Mouse (Mus musculus): ENCODE measurements around the gene Gm5936.
"Not testable (repeated sequence)": the region's sequence is repeated elsewhere in the genome, so short reads cannot be mapped to it uniquely, and the experiment has no call there.

Gm5936 gene

DNA sequence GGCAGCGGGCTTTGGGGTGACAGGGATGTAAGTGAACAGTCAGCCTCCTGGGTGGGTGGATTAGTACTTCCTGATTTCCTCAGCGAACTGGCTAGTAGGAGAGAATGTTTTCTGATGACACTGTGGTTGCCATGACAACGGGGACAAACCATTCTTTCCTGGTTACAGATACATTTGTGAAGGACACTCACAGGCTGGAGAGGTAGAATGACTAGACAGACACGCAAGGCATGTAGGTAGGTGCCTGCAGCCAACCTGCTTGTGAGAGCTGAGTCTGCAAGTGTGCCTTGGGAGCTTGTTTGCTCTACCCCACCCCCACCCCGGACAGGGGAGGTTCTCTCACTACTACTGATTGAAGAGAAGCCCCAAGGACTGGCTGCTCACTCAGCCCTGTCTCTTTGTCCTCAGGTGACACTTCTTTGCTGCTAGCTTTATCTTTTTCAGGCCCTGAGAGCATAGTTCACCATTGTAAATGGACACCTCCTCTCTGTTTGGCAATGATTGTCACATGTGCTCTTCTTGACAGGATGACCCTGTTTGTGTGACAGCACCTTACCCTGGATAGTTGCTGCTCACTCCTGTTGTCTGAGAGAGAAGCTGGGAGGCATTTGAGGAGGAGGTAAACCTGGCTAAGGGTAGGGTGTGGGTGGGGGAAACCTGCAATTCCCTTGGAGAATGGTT, at the start of gene Gm5936:
Gene Gm5936, plus strand, starts transcription at position 355 of the 681 bp plus-strand sequence.
- not testable (repeated sequence) for DNase-seq

DNA sequence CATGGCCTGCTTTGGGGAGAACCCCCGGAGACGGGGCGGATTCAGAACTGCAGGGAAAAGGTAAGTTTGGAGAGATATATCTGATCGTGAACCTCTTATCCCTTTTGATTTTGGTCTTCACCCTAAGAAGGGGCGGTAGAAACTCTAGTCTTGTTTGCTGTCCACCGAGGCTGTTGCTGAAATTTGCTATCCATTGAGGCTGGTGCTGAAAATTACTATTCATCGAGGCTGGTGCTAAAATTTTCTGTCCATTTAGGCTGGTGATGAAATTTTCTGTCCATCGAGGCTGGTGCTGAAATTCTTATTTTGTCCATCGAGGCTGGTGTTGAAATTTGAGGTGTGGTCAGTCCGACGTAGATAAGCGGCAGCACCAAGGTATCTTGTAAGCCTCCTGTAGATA, 19.1 kb downstream of the Gm5936 start:
- not testable (repeated sequence) for DNase-seq

DNA sequence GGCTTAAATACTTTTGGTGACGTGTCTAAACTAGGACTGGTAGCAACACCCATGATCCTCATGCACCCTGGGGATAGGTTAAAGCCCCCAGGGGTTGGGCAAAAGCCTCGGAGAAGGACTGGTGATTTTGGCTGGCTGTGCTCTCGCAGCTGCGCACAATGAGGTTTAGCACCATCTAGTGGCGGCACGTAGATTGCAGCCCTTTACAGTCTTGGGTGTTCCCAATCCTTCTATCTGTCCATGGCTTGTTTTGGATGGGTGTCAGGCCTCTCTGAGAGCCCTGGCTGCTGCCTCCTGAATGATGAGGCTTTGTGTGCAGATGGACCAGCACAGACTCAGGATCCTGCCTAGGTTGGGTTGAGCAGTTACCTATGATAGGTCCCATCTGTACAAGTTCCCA, 43.1 kb downstream of the Gm5936 start:
- DNase-seq, result not testable (repeated sequence)

All from cerebellum, adult 9-10 months (tissue).